Mouse (Mus musculus): ENCODE measurements at regions not wholly inside any gene's neighbourhood (a gene's known extent, or its start where the extent isn't known, plus 50 kb on each side); places are given as distances from the start of the nearest gene placed in this dataset.
A peak's percentile ranks its signal among the peaks of the same experiment; 100 is the strongest.

DNA sequence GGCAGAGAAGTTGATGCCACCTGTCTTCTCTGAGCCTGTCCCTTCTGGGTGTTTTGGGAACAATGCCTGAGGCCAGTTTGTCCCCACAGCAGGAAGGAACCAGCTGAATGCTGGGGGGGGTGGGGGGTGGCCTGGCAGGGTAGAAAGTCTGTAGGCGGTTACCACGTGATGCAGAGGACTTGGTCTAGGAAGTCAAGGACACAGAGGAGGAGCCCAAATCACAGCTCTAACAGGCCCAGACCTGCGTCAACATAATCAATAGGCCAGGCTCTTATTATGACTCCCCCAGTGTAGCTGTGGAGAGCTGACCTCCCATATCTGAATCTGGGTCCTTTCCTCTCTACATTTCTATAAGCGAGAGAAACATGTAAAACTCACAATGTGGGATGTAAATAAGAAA lies 333.9 kb upstream of the Smim15 start:
- Histone ChIP-seq H3K27me3 (ENCODE audit: control insufficient read depth, insufficient read depth, low read length) (no peaks in the 10 kb centered on the region), H3K4me3 (replicated peaks; ENCODE audit: insufficient read depth, low read depth, low read length) (no peak overlapping the region), H3K4me1 (ENCODE audit: control insufficient read depth, insufficient read depth, low read length) (no peaks in the 10 kb centered on the region), H3K27ac (ENCODE audit: insufficient read depth, low read length) (no peak overlapping the region)
- DNase-seq, result no peak
- TF ChIP-seq CTCF (IDR thresholded peaks at IDR 0.05; ENCODE audit: borderline replicate concordance, insufficient read depth, low read depth, low read length) (no peak), POLR2A (IDR thresholded peaks at IDR 0.05; ENCODE audit: borderline replicate concordance, insufficient read depth, low read length) (no peak)
- WGBS, result 86% methylated on average over 4 of the region's 4 CpGs

GRCm38 (mm10) chr13:107709828-107710227 lies 334.4 kb upstream of the Smim15 start:
- H3K4me3 ChIP-seq (replicated peaks; ENCODE audit: insufficient read depth, low read depth, low read length), result no peak overlapping the region
- no peak overlapping the region for H3K27ac ChIP-seq (ENCODE audit: insufficient read depth, low read length)
- WGBS, result 78% methylated on average over 2 of the region's 2 CpGs
- no peaks in the 10 kb centered on the region for H3K27me3 ChIP-seq (ENCODE audit: control insufficient read depth, insufficient read depth, low read length)
- DNase-seq, result no peak
- no peaks in the 10 kb centered on the region for H3K4me1 ChIP-seq (ENCODE audit: control insufficient read depth, insufficient read depth, low read length)
- TF ChIP-seq CTCF (IDR thresholded peaks at IDR 0.05; ENCODE audit: borderline replicate concordance, insufficient read depth, low read depth, low read length), result no peak
- TF ChIP-seq POLR2A (IDR thresholded peaks at IDR 0.05; ENCODE audit: borderline replicate concordance, insufficient read depth, low read length), result no peak

DNA sequence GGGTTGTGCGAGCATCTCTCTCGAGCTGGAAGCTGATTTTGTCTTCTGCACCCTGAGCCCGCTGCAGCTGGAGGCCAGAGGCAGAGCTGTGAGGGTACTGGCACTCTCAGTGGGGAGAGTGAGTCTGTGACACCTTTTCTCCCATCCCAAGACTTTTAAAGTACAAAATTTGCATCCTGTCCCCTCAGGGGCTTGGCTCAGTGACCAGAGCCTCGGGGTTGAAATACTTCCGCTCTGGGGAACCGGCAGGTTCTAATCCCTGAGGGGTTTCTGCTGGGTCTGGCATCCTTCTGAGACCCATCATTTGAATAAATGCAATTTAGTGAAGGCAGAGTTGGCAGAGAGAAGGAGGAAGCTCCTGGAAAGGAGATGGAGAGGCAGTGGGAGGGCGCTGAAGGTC lies 340.5 kb upstream of the Smim15 start:
- no peaks in the 10 kb centered on the region for H3K4me1 ChIP-seq (ENCODE audit: control insufficient read depth, insufficient read depth, low read length)
- TF ChIP-seq POLR2A (IDR thresholded peaks at IDR 0.05; ENCODE audit: borderline replicate concordance, insufficient read depth, low read length) (no peak), CTCF (IDR thresholded peaks at IDR 0.05; ENCODE audit: borderline replicate concordance, insufficient read depth, low read depth, low read length) (no peak)
- WGBS, result 58% methylated on average over 7 of the region's 7 CpGs

GRCm38 (mm10) chr13:107700268-107701139 lies 343.7 kb upstream of the Smim15 start:
- Histone ChIP-seq H3K27ac (ENCODE audit: insufficient read depth, low read length) (no peak overlapping the region), H3K4me3 (replicated peaks; ENCODE audit: insufficient read depth, low read depth, low read length) (no peak overlapping the region), H3K27me3 (ENCODE audit: control insufficient read depth, insufficient read depth, low read length) (no peaks in the 10 kb centered on the region), H3K4me1 (ENCODE audit: control insufficient read depth, insufficient read depth, low read length) (no peaks in the 10 kb centered on the region)
- peak in 1 of 2 experiments; percentile 16 for DNase-seq
- 38% methylated on average over 10 of the region's 10 CpGs for WGBS
- TF ChIP-seq CTCF (IDR thresholded peaks at IDR 0.05; ENCODE audit: borderline replicate concordance, insufficient read depth, low read depth, low read length), result no peak
- no peak for TF ChIP-seq POLR2A (IDR thresholded peaks at IDR 0.05; ENCODE audit: borderline replicate concordance, insufficient read depth, low read length)

More for the DNA sequence above, 340.5 kb upstream of the Smim15 start:
- DNase-seq, result no peak
- Histone ChIP-seq H3K4me3 (replicated peaks; ENCODE audit: insufficient read depth, low read depth, low read length) (no peak overlapping the region), H3K27me3 (ENCODE audit: control insufficient read depth, insufficient read depth, low read length) (no peaks in the 10 kb centered on the region), H3K27ac (ENCODE audit: insufficient read depth, low read length) (no peak overlapping the region)

DNA sequence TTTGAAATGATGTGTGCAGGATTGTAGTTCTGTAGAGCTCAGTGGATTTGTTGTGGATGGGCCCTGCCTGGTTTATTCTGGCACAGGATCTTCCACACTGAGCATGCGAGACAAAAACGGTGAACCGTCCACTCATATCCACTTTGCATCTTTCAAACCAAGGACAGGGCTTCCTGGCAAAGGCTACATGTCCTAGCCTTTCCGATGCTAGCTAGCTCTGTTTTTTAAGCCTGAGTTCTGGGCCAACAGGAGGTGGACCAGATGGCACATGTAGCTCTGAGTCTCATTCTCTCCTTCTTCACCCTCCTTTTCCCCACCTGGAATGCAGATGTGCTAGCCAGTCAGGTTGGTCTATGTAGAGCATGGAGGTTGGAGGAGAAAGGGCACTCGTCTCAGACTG lies 345.0 kb upstream of the Smim15 start:
- no peak overlapping the region for H3K27ac ChIP-seq (ENCODE audit: insufficient read depth, low read length)
- no peaks in the 10 kb centered on the region for H3K27me3 ChIP-seq (ENCODE audit: control insufficient read depth, insufficient read depth, low read length)
- no peaks in the 10 kb centered on the region for H3K4me1 ChIP-seq (ENCODE audit: control insufficient read depth, insufficient read depth, low read length)
- no peak for DNase-seq
- WGBS, result 45% methylated on average over 5 of the region's 5 CpGs
- no peak overlapping the region for H3K4me3 ChIP-seq (replicated peaks; ENCODE audit: insufficient read depth, low read depth, low read length)
- TF ChIP-seq POLR2A (IDR thresholded peaks at IDR 0.05; ENCODE audit: borderline replicate concordance, insufficient read depth, low read length) (no peak), CTCF (IDR thresholded peaks at IDR 0.05; ENCODE audit: borderline replicate concordance, insufficient read depth, low read depth, low read length) (no peak)

GRCm38 (mm10) chr13:107698345-107698744 lies 345.9 kb upstream of the Smim15 start:
- H3K4me1 ChIP-seq (ENCODE audit: control insufficient read depth, insufficient read depth, low read length), result no peaks in the 10 kb centered on the region
- H3K4me3 ChIP-seq (replicated peaks; ENCODE audit: insufficient read depth, low read depth, low read length), result no peak overlapping the region
- 78% methylated on average over 7 of the region's 7 CpGs for WGBS
- no peaks in the 10 kb centered on the region for H3K27me3 ChIP-seq (ENCODE audit: control insufficient read depth, insufficient read depth, low read length)
- no peak for DNase-seq
- H3K27ac ChIP-seq (ENCODE audit: insufficient read depth, low read length), result no peak overlapping the region
- TF ChIP-seq CTCF (IDR thresholded peaks at IDR 0.05; ENCODE audit: borderline replicate concordance, insufficient read depth, low read depth, low read length) (no peak), POLR2A (IDR thresholded peaks at IDR 0.05; ENCODE audit: borderline replicate concordance, insufficient read depth, low read length) (no peak)

- H3K27me3 ChIP-seq (ENCODE audit: control insufficient read depth, insufficient read depth, low read length), result no peaks in the 10 kb centered on the region
- H3K4me1 ChIP-seq (ENCODE audit: control insufficient read depth, insufficient read depth, low read length), result no peaks in the 10 kb centered on the region
- no peak overlapping the region for H3K4me3 ChIP-seq (replicated peaks; ENCODE audit: insufficient read depth, low read depth, low read length)
- no peak overlapping the region for H3K27ac ChIP-seq (ENCODE audit: insufficient read depth, low read length)
- TF ChIP-seq POLR2A (IDR thresholded peaks at IDR 0.05; ENCODE audit: borderline replicate concordance, insufficient read depth, low read length), result no peak
- TF ChIP-seq CTCF (IDR thresholded peaks at IDR 0.05; ENCODE audit: borderline replicate concordance, insufficient read depth, low read depth, low read length), result no peak
- 90% methylated on average over 5 of the region's 5 CpGs for WGBS
- DNase-seq, result no peak
These were observed 352.0 kb upstream of the Smim15 start for GRCm38 (mm10) chr13:107692123-107692830.

Measured in cerebellum, adult 2 months (tissue).